Comparison of ENCODE assay signal across 13 mouse cellular contexts in genomic region chr6:38669580-38669979, GRCm38 (mm10). TPM values are rescaled to one million over a fixed set of nuclear protein-coding genes. Genes with fewer than 3 reads are reported as not detected.
DNase-seq lines count a peak whose midpoint lies in the region; TF ChIP-seq lines count a peak whose summit lies in the region.
"Had no signal": no experiment of that assay in that cellular context is flagged by ENCODE, and none has a peak within 500 bp of the region (broad histone marks: within the 10 kb centered on the region; RNA-seq: fewer than 3 reads in every experiment).

No protein-coding gene starts in this region.

- TF ChIP-seq POLR2A in cerebellum, adult 2 months (IDR thresholded peaks at IDR 0.05; ENCODE audit: borderline replicate concordance, insufficient read depth, low read length) = no peak
- no peak for TF ChIP-seq POLR2A in brain, embryonic 14.5 days (IDR thresholded peaks at IDR 0.05; ENCODE audit: borderline replicate concordance, extremely low read depth, insufficient read depth, insufficient read length, poor library complexity, severe bottlenecking)

- WGBS in cerebellum, adult 2 months = 80% methylated on average over 6 of the region's 6 CpGs

- H3K4me3 ChIP-seq in cerebellum, adult 2 months (replicated peaks; ENCODE audit: insufficient read depth, low read depth, low read length) = no peak overlapping the region
- H3K4me3 ChIP-seq: heart, adult 2 months; hindbrain, embryonic 12.5 days had no signal

- no peak for DNase-seq in cerebellum, adult 2 months
- no peak for DNase-seq in cerebellum, adult 11 months
- DNase-seq in retina, postnatal 1 day = peak; percentile 19
- DNase-seq in retina, embryonic 14.5 days (ENCODE audit: low spot score) = no peak
- DNase-seq in brain, embryonic 14.5 days (ENCODE audit: low read depth) = no peak
- peak; percentile 47 to 58 for DNase-seq in natural killer cell, adult 2 months (ENCODE audit: low spot score in 2 of 2)
- DNase-seq in adrenal gland, adult 8-10 months = no peak
- no peak for DNase-seq in heart, adult 18-20 months
- DNase-seq: cerebellum, adult 11-12 months; heart, adult 2 months; right cerebral cortex, postnatal 4 days; thymus, adult 18-20 months had no signal

- no peaks in the 10 kb centered on the region for H3K27me3 ChIP-seq in cerebellum, adult 2 months (ENCODE audit: control insufficient read depth, insufficient read depth, low read length)

- peaks cover 6% of the 10 kb centered on the region for H3K4me1 ChIP-seq in cerebellum, adult 2 months (ENCODE audit: control insufficient read depth, insufficient read depth, low read length)
- H3K4me1 ChIP-seq: hindbrain, embryonic 12.5 days had no signal

- no peak overlapping the region for H3K27ac ChIP-seq in cerebellum, adult 2 months (ENCODE audit: insufficient read depth, low read length)
- H3K27ac ChIP-seq: heart, adult 2 months; hindbrain, embryonic 12.5 days had no signal

- peak; percentile 17; the same call in 1 of the 2 replicates for TF ChIP-seq CTCF in cerebellum, adult 2 months (IDR thresholded peaks at IDR 0.05; ENCODE audit: borderline replicate concordance, insufficient read depth, low read depth, low read length)
- TF ChIP-seq CTCF in brain, embryonic 14.5 days (IDR thresholded peaks at IDR 0.05; ENCODE audit: borderline replicate concordance, extremely low read depth, insufficient read depth, insufficient read length) = peak; percentile 4; the same call in 1 of the 2 replicates

RNA-seq across cellular contexts. Expression of gene Clec2l, which starts 6.7 kb away (rescaled TPM):
- 226 and 246 TPM in 2 replicates for polyA plus RNA-seq in cerebellum, adult 2 months (2012; rRNA removed)
- polyA plus RNA-seq in brain, embryonic 14.5 days (2012; rRNA removed) = 40.3 and 41.3 TPM in 2 replicates
- 10 to 100 TPM in 1 of 4 experiments, 1 to 10 TPM in 3; 1.8 to 11.3 (median 3.1) TPM for total RNA-seq in adrenal gland, adult 8-10 months (2022)
- 1 to 10 TPM; 1.3 to 1.4 TPM for total RNA-seq in heart, adult 18-20 months (2021)

RNA-seq across cellular contexts. Expression of gene Klrg2, which starts 32.5 kb away (rescaled TPM):
- polyA plus RNA-seq in cerebellum, adult 2 months (2012; rRNA removed) = 0.73 and 1.0 TPM in 2 replicates
- polyA plus RNA-seq in brain, embryonic 14.5 days (2012; rRNA removed) = 0.18 and 0.36 TPM in 2 replicates
- 1 to 10 TPM; 3.7 to 9.4 (median 5.6) TPM for total RNA-seq in adrenal gland, adult 8-10 months (2022)
- total RNA-seq in heart, adult 18-20 months (2021) = under 1 TPM; 0.21 to 0.37 TPM

Comparison
In these comparisons a context has a peak if more than half of its experiments do, and no peak if none do; other contexts are left out.
1. DNase-seq: peak in retina, postnatal 1 day (single experiment) and natural killer cell, adult 2 months (2 of 2); none in cerebellum, adult 2 months (0 of 2), cerebellum, adult 11 months (single experiment), retina, embryonic 14.5 days (single experiment), brain, embryonic 14.5 days (single experiment), adrenal gland, adult 8-10 months (single experiment) and heart, adult 18-20 months (0 of 2).